Mouse (Mus musculus) heart, embryonic 14.5 days (tissue): ENCODE data around the gene Ust. TPM values are rescaled to one million over a fixed set of nuclear protein-coding genes. Genes with fewer than 3 reads are reported as not detected.
A peak's percentile ranks its signal among the peaks of the same experiment; 100 is the strongest.

Experiments used
- ATAC-seq: fragments of 200-750 bp; cut with Nextera tagmentation; 2 replicates; pipeline ENCODE4 v1.8.0; 2017; ENCODE audit warnings: low read depth, moderate TSS enrichment; ENCODE audit not compliant: insufficient number of reproducible peaks, insufficient read depth, low FRiP score
- H3K27ac ChIP-seq, 2 experiments: fragments of 200-500 bp in 1 of 2; fragments of 300-500 bp in 1 of 2; sonication (generic) in 1 of 2; replicated peaks in 1 of 2; 2 replicates each; pipeline ENCODE4 v1.5.1; 2012 to 2014; ENCODE audit warnings: low read depth in 2 of 2, low read length in 2 of 2, control low read depth in 1 of 2, mild to moderate bottlenecking in 1 of 2, mixed read lengths in 1 of 2; ENCODE audit not compliant: control insufficient read depth in 1 of 2, insufficient read depth in 1 of 2
- H3K27me3 ChIP-seq: fragments of 300-500 bp; sonication (generic); 2 replicates; pipeline ENCODE4 v1.6.1; 2014; ENCODE audit warnings: mild to moderate bottlenecking, low read length, control low read depth; ENCODE audit not compliant: control insufficient read depth, insufficient read depth
- H3K36me3 ChIP-seq: fragments of 300-500 bp; sonication (generic); 2 replicates; pipeline ENCODE4 v1.6.1; 2014; ENCODE audit warnings: mild to moderate bottlenecking, control low read depth, low read length, mixed read lengths; ENCODE audit not compliant: control insufficient read depth, insufficient read depth
- H3K4me1 ChIP-seq, 2 experiments: fragments of 200-500 bp in 1 of 2; fragments of 300-500 bp in 1 of 2; sonication (generic) in 1 of 2; 2 replicates each; pipeline ENCODE4 v1.6.1; 2012 to 2014; ENCODE audit warnings: low read length in 2 of 2, control low read depth in 1 of 2, mixed read lengths in 1 of 2; ENCODE audit not compliant: control insufficient read depth in 2 of 2, insufficient read depth in 2 of 2
- H3K4me2 ChIP-seq: fragments of 300-500 bp; sonication (generic); 2 replicates; pipeline ENCODE4 v1.6.1; 2014; ENCODE audit warnings: mild to moderate bottlenecking, low read length
- H3K4me3 ChIP-seq, 2 experiments: fragments of 200-500 bp in 1 of 2; fragments of 300-500 bp in 1 of 2; sonication (generic) in 1 of 2; 2 replicates each; pipeline ENCODE4 v1.5.1; 2012 to 2014; ENCODE audit warnings: low read length in 2 of 2, mild to moderate bottlenecking in 2 of 2, control low read depth in 1 of 2, low read depth in 1 of 2, moderate library complexity in 1 of 2; ENCODE audit not compliant: control insufficient read depth in 1 of 2, insufficient read depth in 1 of 2
- H3K9ac ChIP-seq: fragments of 300-500 bp; sonication (generic); 2 replicates; pipeline ENCODE4 v1.6.1; 2014; ENCODE audit warnings: mild to moderate bottlenecking, low read length
- H3K9me3 ChIP-seq: fragments of 300-500 bp; sonication (generic); 2 replicates; pipeline ENCODE4 v1.6.1; 2016; ENCODE audit warnings: low read length, control low read depth; ENCODE audit not compliant: control insufficient read depth
- WGBS: fragments of 180-500 bp; shearing (Covaris S2); extraction: QIAGEN DNeasy Blood & Tissue Kit; methylation state at CpG from one replicate; pipeline ENCODE4 v1.1.7; 2014; 5-methylcytosine and 5-hydroxymethylcytosine counted together
- polyA plus RNA-seq: library from polyadenylated mRNA; unstranded; fragments of >200 nt; fragmentation: Nextera tagmentation; extraction: Ambion mirVana; gene quantifications from 2 replicates; pipeline ENCODE4 v1.2.1, GENCODE M21; 2014

The Ust gene
- polyA plus RNA-seq, 1 experiment from 2014 or later, result 2.3 TPM

DNA sequence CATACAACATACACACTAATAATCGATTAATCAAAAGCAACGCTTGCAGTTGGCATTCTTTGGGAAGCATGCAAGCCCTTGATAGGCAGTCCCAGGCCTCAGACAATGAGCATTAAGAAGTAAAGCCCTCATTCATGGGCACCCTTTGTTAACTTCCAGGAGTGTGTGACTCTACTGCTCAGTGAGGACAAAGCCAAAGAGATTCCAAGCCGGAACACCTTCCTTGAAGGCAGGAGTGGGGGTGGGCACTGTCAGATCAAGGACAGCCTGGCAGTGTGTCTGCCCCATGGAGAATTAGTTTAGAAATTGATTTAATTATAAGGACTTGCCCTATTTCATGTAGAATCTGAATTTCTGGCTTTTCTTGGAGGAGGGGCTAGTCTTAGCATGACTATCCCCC, 308.3 kb downstream of the Ust start:
- H3K9ac ChIP-seq, result no peak overlapping the region
- no peak overlapping the region for H3K4me3 ChIP-seq
- no peak overlapping the region for H3K4me2 ChIP-seq
- no peaks in the 10 kb centered on the region for H3K9me3 ChIP-seq
- no peak overlapping the region for H3K27ac ChIP-seq
- no peaks in the 10 kb centered on the region for H3K27me3 ChIP-seq
- ATAC-seq, result no peak
- 74% methylated on average over 3 of the region's 3 CpGs for WGBS
- H3K4me1 ChIP-seq, result peaks cover 9 to 15% of the 10 kb centered on the region in 2 experiments
- H3K36me3 ChIP-seq, result no peaks in the 10 kb centered on the region

DNA sequence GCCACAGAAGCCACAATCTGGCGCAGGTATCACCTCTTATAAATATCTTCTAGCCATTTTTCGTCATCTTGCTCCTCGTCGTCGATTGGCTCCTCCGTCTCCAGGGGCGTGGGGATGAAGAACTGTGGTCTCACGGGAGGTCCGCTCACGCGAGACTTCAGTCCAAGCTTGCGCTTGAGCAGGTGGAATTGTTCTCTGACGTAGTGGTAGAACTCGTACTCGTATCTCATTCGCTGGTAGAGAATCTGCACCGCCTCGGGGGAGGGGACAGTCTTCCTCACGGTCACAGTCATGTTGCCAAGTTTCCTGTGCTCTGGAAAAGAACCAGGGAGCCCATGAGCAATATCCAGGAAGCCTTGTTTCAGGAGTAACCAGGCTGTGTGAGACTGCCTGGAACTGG, 311.3 kb downstream of the Ust start:
- Histone ChIP-seq H3K4me3 (no peak overlapping the region), H3K9ac (no peak overlapping the region), H3K9me3 (no peaks in the 10 kb centered on the region), H3K27ac (no peak overlapping the region), H3K4me1 (peaks cover 2 to 4% of the 10 kb centered on the region in 2 experiments; a peak in 2 of 4 replicates), H3K4me2 (no peak overlapping the region), H3K27me3 (no peaks in the 10 kb centered on the region), H3K36me3 (no peaks in the 10 kb centered on the region)
- 92% methylated on average over 19 of the region's 19 CpGs for WGBS
- ATAC-seq, result no peak

DNA sequence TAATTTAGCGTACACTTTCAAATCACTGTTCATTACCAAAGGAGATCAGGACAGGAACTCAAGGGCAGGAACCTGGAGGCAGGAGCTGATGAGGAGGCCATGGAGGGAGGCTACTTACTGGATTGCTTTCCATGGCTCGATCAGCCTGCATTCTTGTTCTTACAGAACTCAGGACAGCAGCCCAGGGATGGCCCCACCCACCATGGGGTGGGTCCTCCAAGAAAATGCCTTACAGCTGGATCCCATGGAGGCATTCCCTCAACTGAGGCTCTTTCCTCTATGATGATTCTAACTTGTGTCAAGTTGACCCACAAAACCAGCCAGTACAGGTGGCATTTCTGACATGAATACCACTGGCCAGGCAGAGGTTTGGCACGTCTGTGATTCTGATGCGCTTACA, 314.9 kb downstream of the Ust start:
- Histone ChIP-seq H3K27ac (no peak overlapping the region), H3K4me1 (peaks cover 2 to 4% of the 10 kb centered on the region in 2 experiments; a peak in 2 of 4 replicates), H3K9ac (no peak overlapping the region), H3K36me3 (no peaks in the 10 kb centered on the region), H3K4me3 (no peak overlapping the region), H3K4me2 (no peak overlapping the region), H3K27me3 (no peaks in the 10 kb centered on the region), H3K9me3 (no peaks in the 10 kb centered on the region)
- WGBS, result 82% methylated on average over 4 of the region's 4 CpGs
- no peak for ATAC-seq

DNA sequence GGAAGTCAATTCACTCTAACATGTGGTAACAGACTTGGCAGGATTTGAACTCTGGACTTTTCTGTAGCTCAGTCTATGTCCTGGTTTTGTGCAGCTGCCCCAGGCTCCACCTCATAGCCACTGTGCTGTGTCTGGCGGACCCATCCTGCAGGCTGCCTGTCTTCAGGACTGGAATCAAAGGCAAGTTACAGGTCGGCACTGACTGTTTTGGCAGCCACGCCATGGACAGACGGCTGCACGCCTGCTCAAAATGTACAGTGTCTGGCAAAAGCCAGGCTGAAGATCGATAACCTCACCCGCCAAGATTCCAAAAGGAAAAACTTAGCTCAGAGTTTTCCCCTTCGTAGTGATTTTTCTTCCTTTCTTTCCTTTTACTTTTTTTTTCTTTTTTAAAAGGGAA, 318.8 kb downstream of the Ust start:
- Histone ChIP-seq H3K36me3 (no peaks in the 10 kb centered on the region), H3K4me2 (no peak overlapping the region), H3K9ac (no peak overlapping the region), H3K27ac (peak overlapping the region in 1 of 2 experiments; percentile 6; a peak in 1 of 4 replicates), H3K27me3 (no peaks in the 10 kb centered on the region), H3K4me3 (no peak overlapping the region), H3K4me1 (no peaks in the 10 kb centered on the region), H3K9me3 (no peaks in the 10 kb centered on the region)
- ATAC-seq, result no peak
- WGBS, result 85% methylated on average over 8 of the region's 8 CpGs

DNA sequence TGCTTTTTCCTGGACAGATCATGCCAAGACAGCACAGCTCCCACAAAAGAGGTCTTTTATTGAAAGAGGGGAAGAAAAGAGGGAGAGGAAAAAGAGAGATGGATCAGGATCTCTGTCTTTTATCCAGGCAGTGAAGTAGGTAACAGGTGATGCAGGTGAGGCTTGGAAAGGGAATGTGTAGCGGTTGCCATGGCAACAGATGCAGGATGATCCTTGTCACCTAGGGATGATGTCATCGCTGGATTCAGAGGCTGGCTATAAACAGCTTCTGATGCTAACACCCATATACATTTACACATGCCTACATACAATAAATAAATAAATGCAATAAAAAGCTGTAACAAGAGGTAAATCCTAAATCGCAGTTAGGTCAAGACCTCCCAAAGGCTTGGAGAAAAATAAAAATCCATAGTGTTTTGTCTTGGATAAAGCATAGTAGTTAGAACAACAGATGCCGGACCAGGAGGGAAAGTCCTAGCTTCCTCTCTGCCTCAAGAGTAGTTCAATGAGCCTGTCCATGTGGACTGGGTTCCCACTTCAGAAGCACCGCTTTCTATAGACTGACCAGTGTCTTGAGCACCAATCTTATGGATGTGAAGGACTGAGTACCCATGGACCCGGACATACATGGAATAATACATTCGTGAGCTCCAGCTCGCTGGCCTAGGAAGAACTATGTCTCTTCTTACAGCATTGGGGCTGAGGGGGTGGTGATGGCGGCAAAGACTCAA, 319.4 kb downstream of the Ust start:
- no peaks in the 10 kb centered on the region for H3K4me1 ChIP-seq
- no peak overlapping the region for H3K9ac ChIP-seq
- WGBS, result 87% methylated on average over 9 of the region's 9 CpGs
- no peak overlapping the region for H3K4me2 ChIP-seq
- no peaks in the 10 kb centered on the region for H3K9me3 ChIP-seq
- ATAC-seq, result no peak
- H3K27me3 ChIP-seq, result no peaks in the 10 kb centered on the region
- H3K4me3 ChIP-seq, result no peak overlapping the region
- no peaks in the 10 kb centered on the region for H3K36me3 ChIP-seq
- H3K27ac ChIP-seq, result no peak overlapping the region; a peak in 1 of 4 replicates

DNA sequence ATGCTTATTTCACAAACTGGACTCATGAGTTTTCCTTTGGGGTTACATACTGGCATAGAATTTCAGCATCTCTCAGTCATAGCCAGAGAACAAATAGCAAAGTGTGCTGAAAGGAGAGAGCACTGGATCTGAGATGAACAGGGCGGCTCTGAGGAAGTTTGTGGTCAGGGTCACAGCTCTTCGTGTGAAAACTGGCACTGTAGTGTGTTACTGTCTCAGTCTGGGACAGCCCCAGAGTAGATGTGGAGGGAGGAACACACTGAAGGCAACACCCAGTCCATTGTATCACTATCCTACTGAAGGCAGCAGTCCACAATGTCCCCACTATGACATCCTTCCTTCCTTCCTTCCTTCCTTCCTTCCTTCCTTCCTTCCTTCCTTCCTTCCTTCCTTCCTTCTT, 321.0 kb downstream of the Ust start:
- no peak for ATAC-seq
- Histone ChIP-seq H3K36me3 (no peaks in the 10 kb centered on the region), H3K4me3 (no peak overlapping the region), H3K9ac (no peak overlapping the region), H3K4me2 (no peak overlapping the region), H3K4me1 (no peaks in the 10 kb centered on the region), H3K9me3 (no peaks in the 10 kb centered on the region), H3K27me3 (no peaks in the 10 kb centered on the region), H3K27ac (no peak overlapping the region)
- WGBS, result 45% methylated on average over 2 of the region's 2 CpGs

DNA sequence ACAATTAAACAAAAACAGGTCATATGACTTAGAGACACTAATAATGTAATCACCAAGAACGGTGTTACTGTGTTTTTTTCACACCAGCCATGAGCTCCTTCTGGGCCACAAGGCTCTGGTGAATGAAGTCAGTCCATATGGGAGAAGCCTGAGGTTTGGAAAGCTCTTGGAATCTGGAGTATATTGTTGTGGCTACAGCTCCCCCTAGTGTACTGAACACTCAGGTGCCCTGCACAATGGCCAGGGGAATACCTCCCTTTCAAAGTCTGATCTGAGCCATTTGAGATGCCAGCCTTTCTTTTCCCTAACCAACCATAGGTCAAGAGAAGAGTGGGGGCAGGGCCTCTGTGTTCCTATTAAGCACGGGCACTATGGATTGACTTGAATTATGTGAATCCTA, 322.3 kb downstream of the Ust start:
- no peak overlapping the region for H3K4me2 ChIP-seq
- H3K9ac ChIP-seq, result no peak overlapping the region
- no peak overlapping the region for H3K27ac ChIP-seq
- H3K4me3 ChIP-seq, result no peak overlapping the region
- H3K4me1 ChIP-seq, result no peaks in the 10 kb centered on the region
- no peaks in the 10 kb centered on the region for H3K36me3 ChIP-seq
- 5% methylated on average over 2 of the region's 2 CpGs for WGBS
- H3K9me3 ChIP-seq, result no peaks in the 10 kb centered on the region
- no peaks in the 10 kb centered on the region for H3K27me3 ChIP-seq
- peak; percentile 43; the same call in 1 of the 2 replicates for ATAC-seq

DNA sequence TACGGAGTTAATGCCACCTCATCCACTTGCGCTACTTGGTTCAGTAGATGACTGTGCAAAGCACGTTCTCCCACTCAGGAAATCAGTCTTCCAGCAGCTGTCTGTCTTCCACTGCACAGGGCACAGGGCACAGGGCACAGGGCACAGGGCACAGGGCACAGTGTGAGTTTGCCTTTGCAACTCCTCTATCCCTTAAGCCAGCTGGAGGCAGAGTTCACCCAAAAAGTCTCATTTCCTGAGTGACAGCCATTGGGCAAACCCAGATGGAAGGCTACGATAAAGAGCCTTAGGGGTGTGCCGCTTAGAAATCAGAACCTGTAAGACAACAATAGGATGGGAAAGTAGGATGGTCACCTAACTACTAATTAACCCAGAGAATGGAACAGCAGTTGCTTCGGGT, 322.9 kb downstream of the Ust start:
- ATAC-seq, result no peak
- Histone ChIP-seq H3K4me2 (no peak overlapping the region), H3K9ac (no peak overlapping the region), H3K4me3 (no peak overlapping the region), H3K27me3 (no peaks in the 10 kb centered on the region), H3K9me3 (no peaks in the 10 kb centered on the region), H3K36me3 (no peaks in the 10 kb centered on the region), H3K27ac (no peak overlapping the region), H3K4me1 (no peaks in the 10 kb centered on the region)
- 68% methylated on average over 6 of the region's 6 CpGs for WGBS
